Mouse (Mus musculus): Measurements from ENCODE around the gene S1pr4.

The S1pr4 gene

DNA sequence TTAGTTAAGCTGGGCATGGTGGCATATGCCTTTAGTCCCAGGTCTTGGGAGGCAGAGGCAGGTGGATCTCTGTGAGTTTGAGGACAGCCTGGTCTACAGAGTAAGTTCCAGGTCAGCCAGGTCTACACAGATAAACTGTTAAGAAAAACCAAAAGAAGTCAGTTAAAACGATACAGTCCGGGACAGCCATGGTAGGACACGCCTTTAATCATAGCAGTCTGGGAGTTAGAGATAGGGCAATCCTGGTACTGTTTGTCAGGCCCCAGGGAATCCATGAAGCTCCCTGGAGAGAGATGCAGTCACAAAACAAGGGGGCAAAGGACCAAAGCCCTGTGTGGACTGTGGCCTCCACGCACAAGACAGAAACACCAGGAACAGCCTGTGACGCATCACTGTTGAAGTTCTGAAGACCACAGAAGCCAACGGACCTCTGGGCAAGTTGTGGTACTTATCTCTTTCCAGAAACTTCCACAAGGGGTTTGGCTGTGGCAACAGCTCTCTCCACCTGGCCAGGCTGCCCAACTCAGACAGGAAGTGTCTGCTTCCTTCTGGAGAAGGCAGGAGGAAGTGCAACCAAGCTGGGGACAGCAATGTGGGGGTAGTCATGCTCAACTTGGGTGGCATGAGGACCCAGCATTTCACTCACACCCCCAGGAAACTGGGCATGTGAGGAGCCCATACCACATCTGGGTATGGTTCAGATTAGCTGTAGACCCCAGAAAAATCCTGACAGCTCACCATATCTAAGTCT, 19.5 kb upstream of the S1pr4 start:
- DNase-seq: peak; percentile 54

DNA sequence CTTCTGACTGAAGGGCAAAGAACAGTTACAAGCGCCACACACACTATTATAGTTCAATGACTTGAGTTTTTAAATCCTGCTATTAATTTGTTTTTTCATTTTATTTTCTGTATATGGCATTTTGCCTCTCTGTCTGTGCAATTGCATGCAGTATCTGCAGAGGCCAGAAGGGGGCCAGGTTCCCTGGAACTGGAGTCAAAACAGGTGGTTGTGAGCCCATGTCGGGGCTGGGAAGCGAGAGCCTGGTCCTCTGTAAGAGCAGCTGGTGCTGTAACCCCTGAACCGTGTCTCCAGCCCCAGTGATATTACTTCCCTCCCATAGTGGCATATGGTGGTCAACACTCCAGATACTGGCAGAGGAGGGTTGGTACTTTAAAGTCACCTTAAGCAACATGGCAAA, 18.6 kb upstream of the S1pr4 start:
- peak; percentile 89 for DNase-seq

DNA sequence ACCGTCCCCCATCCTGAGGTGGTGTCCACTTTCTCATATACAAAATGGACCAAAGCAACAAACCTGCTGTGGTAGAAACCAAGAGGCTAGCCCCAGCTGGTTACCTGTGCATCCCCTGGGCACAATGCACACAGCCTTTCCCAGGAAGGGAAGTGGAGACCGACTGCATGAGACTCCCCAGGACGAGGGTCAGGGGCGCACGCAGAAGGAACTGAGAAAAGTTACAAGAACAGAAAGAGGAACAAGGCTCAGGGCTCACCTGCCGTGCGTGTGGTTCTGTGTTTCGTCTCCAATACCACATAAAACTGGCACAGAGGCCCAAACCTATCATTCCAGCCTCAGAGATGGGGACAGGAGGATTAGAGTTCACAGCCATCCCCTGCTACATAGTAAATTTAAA, 17.3 kb upstream of the S1pr4 start:
- DNase-seq: peak; percentile 51

DNA sequence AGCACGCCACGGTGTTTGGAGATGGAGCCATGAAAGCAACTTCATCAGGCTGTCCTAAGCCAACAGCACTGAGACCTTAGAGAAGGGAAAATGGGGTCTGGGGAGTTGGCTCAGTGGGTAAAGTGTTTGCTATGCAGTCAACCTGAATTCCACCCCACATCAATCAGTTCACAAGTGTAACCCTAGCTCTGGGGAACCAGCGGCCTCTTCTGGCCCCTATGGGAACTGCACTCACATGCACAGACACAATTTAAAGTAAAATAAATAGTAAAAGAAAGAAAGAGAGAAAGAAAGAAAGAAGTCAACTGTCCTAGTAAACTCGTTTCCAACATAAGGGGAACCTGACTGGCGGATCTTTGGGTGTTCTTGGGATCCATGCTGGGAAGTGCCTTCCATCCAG, 13.9 kb upstream of the S1pr4 start:
- DNase-seq: no peak

DNA sequence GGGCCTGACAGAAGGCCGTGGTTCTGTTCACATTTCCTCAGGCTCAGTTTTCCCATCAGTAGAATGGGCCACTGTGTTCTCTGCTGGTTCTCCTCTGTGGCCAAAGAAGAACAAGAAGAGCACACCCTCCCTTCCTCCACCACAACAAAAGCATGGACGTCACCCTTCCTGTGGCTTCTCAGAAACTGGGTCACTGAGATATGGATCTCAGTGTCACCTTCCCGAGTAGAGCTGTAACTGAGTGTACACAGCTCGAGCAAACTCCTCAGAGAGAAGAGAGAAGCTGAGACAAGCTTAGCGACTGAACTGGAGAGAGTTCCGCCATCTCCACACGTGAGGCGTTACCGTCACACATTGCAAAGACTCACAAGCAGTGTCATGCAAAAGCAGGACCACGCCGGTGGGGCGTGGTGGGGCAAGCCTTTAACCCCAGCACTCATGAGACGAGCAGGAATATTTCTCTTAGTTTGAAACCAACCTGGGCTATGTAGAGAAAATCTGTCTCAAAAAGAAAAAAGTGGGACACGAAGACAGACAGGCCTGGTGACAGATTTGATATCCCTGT, 10.4 kb upstream of the S1pr4 start:
- DNase-seq: peak; percentile 64

DNA sequence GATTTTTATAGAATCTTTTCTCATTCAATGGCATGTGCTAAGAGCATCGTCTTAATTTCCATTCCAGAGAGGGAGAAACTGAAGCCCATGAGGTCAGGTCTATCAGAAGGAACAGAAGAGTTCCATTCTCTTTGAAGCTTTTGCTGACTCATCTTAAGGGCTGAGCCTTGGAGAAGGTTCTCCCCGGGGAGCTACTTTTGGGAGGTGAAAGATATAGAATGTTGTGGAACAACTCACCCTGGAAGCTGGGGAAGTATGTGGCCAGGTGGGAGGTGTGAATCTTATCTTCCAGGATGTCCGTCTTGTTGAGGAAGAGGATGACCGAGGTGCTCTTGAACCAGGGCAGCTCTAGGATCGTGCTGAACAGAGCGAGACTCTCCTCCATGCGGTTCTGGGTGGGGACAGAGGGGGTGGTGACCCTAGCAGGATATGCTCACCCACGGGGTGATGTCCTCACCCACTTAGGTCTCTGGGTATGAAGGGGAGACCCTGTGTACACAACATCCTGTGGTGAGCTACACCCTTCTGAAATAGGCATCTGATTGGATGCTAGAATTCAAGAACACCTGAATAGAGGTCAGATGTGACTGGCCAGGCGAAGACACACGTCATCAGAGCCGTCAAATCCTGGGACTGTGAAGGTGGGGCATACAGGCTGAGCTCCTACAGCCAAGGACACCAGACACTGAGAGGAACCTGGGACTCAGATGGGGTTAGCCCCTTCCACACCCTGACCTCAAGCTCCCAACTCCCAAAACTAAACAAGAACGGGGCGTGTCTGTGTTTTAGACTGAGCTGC, 8.0 kb upstream of the S1pr4 start:
- DNase-seq: no peak

DNA sequence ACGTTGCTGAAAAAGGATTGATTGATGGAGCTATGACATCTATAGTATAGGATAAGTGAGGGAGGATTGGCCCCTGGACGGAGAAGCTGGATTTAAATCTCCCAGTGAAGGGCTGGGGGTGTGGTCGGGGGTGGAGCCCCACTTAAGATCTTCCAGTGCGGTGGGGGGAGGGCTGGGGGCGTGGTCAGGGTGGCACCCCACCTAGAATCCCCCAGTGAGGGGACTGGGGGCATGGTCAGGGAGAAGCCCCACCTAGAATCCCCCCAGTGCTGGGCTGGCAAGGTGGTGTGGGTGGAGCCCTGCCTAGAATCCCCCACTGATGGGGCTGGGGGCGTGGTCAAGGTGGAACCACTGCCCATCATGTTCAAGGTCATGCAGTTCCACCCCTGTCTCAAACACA, 7.2 kb upstream of the S1pr4 start:
- DNase-seq: no peak

DNA sequence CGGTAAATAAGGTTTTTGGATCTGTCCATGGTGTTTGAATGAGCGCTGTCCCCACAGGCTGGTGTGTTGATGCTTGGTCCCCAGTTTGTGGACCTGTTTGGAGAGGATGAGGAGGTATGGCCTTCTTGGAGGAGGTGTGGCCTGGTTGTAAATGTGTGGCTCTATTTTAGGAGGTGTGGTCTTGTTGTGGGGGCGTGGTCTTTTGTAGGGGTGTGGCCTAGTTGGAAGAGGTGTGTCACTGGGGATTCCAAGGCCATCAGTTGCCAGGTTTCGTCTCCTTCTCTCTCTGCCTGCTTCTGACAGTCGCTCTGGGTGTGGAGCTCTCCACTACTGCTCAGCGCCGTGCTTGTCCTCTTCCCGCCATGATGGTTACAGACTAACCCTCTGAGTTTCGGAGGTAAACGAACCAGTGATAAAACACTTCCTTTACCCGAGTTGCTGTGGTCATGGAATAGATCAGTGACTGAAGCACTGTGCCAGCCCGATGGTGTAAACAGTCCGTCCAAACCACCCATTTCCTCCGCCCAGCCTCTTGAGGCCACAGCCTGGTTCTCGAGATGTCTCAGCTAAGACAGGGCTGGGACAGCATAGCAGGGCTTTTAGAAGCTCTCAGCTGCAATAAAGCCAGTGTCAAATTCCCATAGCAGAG, 5.2 kb upstream of the S1pr4 start:
- peak; percentile 51 for DNase-seq

DNA sequence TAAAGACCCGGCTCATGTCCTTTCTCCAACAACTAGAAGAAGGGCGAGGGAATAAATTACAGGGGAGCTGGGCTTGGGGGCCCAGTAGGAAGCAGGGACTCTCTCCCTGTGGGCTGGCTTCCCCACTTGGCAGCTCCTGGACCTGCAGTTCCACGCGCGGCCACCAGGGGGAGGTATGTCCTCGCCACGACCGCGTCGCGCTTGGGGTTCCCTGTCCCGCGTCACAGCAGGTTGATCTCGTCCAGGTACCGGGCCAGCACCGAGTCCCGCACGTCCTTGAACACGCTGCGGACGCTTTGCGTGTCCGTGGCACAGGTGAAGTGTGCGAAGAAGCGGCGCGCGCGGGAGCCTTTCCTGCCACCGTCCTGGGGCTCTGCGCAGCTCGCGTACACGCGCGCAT, 2.7 kb upstream of the S1pr4 start:
- peak; percentile 92 for DNase-seq

DNA sequence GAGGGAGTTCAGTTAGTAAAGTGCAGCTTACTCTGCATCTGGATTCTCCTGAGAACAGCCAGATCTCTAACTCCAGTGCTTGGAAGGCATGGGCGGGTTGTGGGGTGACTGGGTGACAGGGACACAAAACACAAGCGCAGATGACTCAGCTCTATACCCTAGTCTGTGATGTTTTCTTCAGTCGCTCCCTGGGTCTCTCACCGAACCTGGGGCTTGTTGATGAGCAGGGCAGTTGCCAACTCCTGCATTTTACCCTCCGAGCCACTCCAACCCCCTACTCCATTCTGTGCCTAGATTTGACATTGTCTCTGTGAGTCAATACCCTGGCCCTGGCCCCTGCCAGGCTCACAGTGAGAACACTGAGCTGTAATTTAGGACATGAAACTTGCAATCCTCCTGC, 1.9 kb upstream of the S1pr4 start:
- DNase-seq: no peak

DNA sequence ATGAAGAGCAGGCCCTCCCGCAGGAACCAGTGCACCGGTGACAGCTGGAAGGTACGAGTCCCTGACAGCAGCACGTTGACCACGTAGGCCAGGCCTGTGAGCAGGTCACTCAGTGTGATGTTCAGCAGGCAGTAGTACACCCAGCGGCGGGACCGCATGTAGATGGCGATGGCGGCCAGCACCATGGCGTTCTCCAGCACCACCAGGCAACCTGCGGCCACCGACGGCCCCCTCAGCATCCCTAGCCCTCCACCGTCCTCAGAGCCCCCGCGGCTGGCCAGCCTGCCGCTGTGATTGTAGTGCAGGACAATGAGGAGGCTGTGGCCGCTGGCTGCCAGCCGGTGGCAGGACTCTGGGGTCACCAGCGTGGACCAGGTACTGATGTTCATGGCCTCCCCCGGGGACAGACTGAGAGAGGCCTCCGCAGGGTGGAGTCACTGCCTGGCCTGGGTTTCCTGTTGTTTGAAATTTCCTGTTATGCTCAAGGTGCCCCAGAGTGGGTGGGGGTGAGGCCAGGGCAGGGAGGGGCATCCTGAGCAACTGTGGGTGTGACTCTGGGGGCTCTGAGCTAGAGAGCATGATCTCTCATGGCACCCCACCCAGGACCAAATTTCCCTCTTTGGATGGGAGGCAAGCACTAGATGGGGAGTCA, 556 bp downstream of the S1pr4 start:
- DNase-seq: peak; percentile 83

DNA sequence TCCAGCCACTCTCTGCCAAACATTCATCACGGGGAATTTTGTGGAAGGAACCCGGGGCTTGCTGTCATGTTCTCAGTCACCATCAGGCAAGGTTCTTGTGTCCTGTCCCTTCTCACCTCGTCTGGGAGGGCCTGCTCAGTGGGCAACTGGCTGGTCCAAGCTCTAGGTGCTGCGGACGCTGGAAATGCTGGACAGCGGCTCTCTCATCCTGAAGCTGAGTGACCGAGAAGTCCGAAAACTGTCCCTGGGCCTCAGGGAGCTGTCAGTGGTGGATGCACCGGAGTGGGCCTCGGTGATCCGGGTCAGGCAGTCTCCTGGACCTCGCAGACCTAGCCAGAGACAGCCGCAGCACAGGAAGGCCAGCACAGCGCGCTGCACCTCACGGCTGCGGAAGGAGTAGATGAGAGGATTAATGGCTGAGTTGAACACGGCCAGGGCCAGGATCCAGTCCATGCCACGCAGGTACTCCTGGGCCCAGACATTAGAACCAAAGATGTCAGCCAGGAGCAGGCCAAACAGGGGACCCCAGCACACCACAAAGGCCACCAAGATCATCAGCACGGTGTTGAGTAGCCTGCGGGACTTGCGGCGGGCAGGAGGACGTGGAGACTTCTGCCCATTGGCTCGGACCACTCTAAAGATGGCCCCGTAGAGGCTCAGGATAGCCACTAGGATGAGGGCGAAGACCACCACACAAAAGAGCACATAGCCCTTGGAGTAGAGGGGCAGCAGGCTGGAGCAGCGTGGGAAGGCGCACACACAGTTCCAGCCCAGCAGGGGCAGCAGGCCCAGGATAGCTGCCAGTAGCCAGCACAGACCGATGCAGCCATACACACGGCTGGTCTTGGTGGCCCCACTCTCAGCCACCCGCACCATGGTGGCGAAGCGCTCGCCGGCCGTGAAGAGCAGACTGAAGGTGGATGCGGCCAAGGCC, 1.3 kb downstream of the S1pr4 start:
- no peak for DNase-seq

DNA sequence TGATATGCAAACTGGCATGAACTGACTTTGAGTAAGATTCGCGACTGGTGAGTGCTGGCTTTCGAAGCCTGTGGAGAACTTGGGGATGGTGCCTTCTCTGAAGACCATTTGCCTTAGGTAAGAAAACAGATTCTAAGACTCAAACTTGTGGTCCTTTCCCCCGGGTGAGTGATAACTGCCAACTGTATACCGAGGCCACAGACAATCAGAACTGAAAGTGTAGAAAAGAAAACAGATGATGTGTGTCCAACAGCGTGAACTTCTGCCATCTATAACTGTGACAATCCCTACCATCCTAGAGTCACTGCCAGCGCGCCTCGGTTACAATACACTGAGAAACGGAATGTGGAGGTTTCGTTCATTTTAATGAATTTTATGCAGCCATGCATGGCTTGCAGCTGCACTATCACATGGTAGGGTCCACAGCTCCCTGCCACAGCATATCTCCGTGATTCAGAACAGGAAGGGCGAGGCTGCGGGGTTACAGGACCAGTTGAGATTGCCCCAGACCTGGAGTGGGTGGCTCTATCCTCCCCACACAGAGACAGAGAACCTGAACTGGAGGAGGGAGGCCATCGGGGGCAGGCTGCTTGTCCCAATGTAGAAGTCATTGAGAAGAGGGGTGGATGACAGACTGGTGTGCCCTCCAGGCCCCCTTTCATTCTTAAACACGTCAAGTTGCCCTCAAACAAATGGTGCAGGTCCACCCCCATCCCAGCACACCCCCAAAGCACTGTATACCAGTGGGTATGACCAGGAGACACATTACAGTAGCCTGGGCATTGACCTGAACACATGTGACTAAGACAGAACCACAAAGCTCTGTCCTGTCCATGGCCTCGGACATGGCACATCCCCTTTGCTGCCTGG, 2.3 kb downstream of the S1pr4 start:
- DNase-seq: peak; percentile 57

DNA sequence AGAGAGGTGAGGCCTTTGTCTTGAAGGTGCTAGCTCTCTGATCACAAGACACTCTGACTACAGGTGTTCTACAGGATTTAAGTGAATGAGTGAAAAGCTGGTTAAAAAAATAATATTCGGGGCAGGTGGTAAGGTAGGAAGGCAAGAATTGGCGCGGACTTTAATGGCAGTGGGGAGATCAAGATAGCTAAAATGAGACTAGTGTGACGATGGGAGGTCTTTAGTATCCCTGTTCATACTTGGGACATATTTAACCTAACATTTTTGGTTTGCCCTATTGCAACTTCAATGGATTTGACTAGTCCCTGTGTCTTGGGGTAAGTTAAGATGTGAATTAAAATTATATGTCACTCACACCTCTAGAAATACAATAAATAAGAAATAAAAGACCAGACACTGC, 3.0 kb downstream of the S1pr4 start:
- no peak for DNase-seq

DNA sequence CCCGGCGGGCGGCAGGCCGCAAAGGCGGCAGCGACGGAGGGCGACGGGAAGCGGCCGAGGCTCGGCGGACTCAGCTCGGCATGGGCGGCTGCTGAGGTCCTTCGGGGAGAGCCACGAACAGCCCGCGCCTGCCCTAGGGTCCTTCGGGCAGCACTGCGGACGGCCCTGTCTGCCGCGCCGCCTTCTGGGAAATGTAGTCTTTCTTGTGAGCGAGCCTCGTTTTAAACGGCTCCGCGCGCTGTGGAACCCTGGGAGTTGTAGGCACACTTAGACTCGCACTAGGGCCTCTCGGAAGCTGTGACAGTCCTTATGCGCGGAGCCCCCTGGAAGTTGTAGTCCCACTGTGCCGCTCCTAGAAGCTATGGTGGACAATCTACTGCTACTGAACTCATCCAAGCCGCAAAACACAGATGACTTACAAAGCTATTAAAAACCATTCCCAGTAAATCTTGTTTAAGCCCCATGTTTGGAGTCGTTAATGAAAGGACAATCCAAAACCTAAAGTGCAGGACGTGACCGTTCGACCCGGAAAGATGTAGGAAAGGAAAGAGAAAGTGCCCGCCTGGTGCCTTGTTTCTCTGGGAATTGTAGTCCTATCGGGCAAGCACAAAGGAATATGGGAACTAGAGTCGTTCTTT, 3.5 kb downstream of the S1pr4 start, which contains the start of gene Ncln:
Gene Ncln, minus strand, starts transcription at position 129 of the 638 bp plus-strand sequence.
- DNase-seq: peak; percentile 100

DNA sequence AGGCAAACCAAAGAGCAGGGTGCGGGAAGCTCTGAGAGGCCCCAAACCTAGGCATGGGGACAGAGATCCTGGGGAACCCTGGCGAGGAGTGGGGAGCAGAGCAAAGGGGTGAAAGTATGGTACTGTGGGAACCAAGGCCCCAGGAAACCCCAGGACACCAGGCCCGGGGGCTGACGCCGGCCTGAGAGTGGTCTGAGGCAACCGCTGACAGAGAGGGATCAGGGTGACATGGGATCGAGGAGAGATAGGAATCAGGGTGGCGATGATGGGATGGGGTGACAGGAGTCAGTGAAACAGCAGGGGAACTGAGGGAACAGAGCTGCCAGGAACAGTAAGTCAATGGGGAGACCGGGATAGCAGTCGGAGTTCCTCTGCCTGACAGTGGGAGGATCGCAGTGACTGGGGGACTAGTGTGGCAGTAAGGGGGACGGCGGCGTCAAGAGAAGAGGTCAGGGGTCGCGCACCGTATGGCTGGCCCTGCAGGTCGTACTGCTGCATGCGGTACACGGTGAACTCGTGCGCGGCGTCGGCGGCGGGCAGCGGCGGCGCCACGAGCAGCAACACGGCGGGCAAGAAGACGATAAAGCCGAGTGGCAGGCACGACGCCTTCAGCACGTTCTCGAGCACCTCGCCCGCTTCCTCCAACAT, 4.2 kb downstream of the S1pr4 start:
- DNase-seq: no peak

DNA sequence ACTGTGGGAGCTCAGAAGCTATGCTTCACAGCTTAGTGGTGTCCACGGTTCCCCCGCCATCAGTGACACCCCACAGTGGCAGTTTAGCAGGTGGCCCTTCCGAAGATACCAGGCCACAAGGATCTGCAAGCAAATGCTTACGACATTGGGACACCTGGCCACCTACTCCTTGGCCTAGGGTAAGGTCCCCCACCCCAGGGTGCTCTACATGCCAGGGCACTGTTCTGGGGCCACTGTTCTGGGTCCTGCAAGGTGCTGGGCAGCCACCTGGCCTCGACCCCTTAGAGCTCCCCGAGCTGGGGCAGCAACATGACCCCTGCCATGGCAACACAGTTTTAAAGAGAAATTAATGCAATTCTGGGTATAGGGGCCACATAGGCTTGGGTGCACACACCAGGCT, 4.8 kb downstream of the S1pr4 start:
- no peak for DNase-seq

DNA sequence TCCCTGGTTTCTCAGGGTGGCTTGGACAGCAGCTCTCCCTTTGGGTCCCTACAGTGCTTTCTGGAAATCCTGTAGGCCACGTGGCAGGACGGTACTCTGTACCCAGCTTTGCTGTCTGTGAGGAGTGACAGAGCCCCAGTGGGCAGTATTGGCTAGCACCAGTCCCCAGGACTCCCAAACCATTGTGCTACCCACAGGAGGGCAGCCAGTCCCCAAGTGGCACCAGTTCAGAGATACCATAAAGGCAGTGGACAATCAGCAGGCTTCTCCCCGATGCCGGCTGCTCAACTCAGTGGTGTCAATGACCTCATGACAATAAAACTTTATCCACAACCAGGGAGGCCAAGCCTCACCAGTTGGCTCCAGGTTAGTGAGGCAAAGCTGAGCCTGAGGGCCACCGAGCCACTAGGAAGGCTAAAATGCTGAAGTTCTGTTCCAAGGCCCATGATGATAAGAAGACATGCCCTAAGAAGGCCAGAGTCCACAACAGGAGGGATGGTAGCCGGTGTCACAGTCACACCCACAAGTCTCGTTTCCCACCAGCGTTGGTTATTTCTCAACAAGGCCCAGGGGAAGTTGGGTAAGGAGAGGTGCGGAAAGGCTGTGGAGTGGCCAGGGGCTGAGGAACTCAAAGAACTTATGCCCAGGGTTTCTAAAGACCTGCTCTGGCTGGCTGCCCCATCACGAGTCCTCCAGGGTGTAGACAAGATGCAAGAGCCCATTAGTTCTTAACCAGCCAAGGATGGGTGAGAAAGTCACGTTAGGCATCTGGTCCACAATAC, 5.5 kb downstream of the S1pr4 start:
- DNase-seq: peak; percentile 56

All from lung, postnatal 36 days (tissue).